Mouse (Mus musculus) mesoderm, embryonic 11.5 days (tissue): Measurements from ENCODE around the gene Sgcd.

ENCODE experiments used
- DNase-seq: peaks from one replicate; pipeline ENCODE4 v3.0.0-alpha.2; 2012; ENCODE audit warnings: low read depth, low spot score

The Sgcd gene

DNA sequence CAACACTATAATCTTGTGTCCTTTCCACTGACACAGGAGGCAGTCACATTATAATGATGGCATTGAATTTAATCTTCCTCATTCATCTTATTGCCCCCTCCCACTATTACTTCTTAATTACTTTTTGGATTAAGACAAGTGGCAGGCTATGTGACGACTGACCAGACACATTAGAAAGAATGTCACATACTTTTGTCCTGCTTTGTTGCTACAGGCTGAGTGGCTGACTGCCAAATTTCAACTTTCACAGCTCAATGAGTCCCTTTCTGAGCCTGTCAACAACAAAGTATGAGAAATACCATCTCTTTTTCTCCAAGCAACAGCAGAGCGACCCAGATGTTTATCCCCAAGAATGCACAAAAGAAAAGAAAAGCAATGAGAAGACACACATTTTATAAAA, 970.6 kb downstream of the Sgcd start:
- DNase-seq, result no peak

- DNase-seq, result no peak
These were observed 973.1 kb downstream of the Sgcd start for GRCm38 (mm10) chr11:47015683-47016082.

- DNase-seq, result no peak
These were observed 974.5 kb downstream of the Sgcd start for GRCm38 (mm10) chr11:47014278-47014677.

DNA sequence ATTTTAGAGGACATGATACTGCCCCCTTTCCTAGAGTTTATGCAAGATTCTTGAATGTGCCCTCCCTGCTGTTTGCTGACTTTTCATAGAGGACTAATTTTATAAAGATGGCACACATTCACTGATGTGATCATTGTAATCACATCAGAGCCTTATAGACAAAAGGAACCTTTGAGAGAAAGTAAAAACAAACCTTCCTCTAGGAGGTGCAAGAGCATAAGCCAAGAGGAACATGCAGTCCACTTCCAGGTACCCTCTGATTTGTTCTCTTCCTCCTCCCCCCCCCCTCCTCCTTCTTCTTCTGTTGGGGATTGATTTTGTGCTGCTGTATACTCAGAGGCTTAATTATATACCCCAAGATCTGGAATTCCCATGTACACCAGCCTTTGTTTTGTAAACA, 978.6 kb downstream of the Sgcd start:
- no peak for DNase-seq

GRCm38 (mm10) chr11:47005301-47005875, 983.4 kb downstream of the Sgcd start:
- no peak for DNase-seq

DNA sequence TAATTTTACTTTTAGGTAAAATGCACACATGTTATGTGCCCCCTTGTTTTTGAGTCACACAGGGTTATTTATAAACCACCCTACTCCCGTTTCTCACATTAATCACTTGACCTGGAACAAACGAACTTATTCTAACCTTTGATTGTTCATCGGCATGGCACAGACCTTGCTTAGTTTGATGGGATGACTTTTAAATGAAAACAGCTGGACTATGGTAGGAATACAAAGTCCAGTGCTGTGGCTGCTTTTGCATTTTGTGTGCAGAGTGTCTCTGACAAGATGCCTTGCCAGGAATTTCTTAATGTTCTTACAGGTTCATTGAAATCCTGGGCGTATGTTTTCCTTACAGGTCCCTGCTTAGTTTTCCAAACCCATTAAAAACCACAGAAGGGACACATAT, 1049.5 kb downstream of the Sgcd start:
- peak; percentile 8 for DNase-seq

GRCm38 (mm10) chr11:46924946-46925345, 1063.8 kb downstream of the Sgcd start:
- DNase-seq, result no peak

DNA sequence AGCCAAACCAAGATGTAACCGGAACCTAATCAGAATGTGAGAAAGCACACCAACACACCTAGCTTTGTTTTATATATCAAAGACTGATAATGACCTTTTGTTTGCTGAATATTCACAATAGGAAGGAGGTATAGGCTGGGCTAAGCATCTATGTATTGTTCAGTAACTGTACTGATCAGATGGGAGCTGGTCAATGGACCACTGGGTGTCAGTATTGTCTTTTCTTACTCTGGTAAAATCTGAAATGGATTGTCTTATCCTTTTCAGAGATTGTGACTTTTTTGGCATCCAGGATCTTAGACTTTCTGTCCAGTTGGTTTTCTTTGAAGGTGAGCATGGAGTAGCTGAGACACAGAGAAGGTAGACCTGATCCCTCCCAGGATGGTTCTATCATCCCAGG, 1068.5 kb downstream of the Sgcd start:
- DNase-seq, result no peak

GRCm38 (mm10) chr11:46912656-46913237, 1076.0 kb downstream of the Sgcd start:
- DNase-seq, result no peak

- no peak for DNase-seq
These were observed 1084.5 kb downstream of the Sgcd start for GRCm38 (mm10) chr11:46904281-46904680.

GRCm38 (mm10) chr11:46889093-46889492, 1099.7 kb downstream of the Sgcd start:
- DNase-seq, result no peak

- no peak for DNase-seq
These were observed 1106.3 kb downstream of the Sgcd start for GRCm38 (mm10) chr11:46882456-46882855.

DNA sequence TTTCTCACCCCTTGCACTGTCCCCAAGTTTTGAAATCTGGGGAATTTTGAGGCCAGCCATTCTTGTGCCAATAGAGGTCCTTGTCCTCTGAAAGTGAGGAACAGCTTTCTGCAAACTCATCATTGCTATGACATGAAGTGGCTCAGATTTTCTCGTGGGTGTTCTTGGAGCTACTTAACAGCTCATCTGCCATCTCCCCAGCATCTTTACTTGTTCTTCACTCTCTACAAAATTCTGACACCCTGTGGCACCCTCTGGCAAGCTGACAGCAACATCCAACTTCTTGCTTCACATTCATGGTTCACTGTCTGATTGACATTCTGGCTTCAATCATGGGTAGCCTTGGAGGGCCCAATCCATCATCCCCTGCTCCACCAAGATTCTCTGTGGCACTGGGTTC, 1113.0 kb downstream of the Sgcd start:
- DNase-seq, result no peak

DNA sequence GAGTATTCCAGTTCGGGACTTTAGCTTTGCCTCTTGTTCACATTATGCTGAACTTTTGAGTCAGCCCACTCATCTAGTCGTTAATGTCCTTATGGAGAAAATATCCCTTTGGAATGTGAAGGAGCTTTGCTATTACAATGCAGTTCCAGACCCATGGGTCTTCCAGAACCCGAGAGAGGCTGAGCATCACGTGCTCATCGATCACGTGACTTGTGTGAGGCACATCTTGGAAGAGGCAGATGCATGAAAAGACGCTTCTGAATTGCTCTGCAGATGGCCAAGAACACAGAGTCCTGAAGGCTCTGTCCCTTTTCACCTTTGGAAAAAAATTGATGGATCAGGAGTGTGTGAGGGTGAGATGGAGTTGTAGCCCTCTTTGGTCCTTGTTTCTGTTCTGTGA, 1120.2 kb downstream of the Sgcd start:
- DNase-seq, result no peak

DNA sequence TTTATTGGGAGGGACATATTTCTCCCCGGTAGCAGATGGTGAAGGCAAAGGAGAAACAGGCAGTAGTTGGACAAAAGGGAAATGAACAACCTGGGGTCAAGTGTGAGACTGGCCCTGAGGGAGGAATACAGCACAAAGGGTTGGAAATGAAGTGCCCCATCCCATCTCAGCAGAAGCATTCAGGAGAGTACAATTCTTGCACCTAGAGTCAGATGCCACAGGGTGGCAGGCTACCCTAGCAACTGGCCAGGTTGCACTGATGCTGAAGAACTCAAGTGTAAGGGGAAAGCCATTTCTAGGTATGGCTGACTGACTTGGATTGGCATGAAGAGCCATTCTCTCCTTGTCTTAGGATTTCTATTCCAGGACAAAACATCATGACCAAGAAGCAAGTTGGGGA, 1124.0 kb downstream of the Sgcd start:
- DNase-seq, result peak; percentile 31

- DNase-seq, result peak; percentile 41
These were observed 1140.4 kb downstream of the Sgcd start for GRCm38 (mm10) chr11:46848221-46848971.

- DNase-seq, result peak; percentile 17
These were observed 1140.9 kb downstream of the Sgcd start for GRCm38 (mm10) chr11:46847827-46848220.

GRCm38 (mm10) chr11:46846661-46847060, 1142.1 kb downstream of the Sgcd start:
- DNase-seq, result no peak
